Mouse (Mus musculus) A20 (cell line): ENCODE data around the gene Sdk2.

ENCODE experiments used
- DNase-seq: peaks from one replicate; pipeline ENCODE4 v3.0.0-alpha.2; 2011; ENCODE audit warnings: low read depth, low spot score

The Sdk2 gene

GRCm38 (mm10) chr11:113766284-113766985 lies 300.4 kb downstream of the Sdk2 start:
- no peak for DNase-seq

DNA sequence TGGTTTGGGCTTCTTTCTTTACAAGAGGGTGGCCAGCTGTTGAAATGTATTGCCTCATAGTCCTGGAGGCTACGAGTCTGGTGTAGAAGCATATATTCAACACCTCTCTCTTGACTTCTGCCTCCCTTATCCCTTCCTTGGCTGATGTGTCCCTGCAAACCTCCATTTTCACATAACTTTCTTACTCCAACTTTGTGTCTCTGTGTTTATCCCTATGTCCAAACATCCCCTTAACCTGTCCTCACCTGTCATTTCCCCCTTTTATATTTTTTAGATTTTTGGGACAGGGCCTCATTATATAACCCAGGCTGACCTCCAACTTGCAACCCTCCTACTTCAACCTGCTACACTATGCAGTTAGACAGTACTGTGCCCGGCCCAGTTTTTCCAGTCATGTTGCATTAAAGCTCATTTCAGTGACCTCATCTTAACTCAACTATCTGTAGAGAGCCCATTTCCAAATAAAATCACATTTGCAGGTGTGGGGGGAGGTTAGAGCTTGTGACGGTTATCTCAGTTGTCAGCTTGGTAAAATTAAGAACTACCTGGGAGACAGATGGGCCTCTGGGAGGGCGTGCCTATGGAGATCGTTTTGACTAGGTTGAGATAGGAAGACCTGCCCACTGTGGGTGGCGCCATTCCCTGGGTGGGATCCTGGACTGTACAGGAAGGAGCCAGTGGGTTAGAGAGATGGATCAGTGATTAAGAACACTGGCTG lies 302.6 kb downstream of the Sdk2 start:
- no peak for DNase-seq

GRCm38 (mm10) chr11:113763449-113763848 lies 303.4 kb downstream of the Sdk2 start:
- no peak for DNase-seq

- no peak for DNase-seq
Observed at GRCm38 (mm10) chr11:113762136-113762797, 304.6 kb downstream of the Sdk2 start.

DNA sequence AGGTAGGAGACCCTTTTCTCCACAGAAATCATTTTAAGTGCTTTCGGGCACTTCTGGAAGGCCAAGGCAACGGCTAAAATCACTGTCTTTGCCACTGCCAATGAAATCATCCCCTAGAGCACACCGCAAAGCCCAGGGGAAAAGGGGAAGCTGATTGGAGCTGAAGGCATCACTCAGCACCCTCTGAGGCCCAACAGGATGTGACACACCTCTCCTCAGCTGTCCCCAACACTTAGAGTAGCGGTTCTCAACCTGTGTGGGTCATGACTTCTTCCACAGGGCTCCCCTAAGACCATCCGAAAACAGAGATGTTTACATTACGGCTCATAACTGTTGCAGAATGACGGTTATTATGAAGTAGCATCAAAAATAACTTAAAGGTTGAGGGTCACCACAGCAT lies 305.2 kb downstream of the Sdk2 start:
- DNase-seq: no peak

GRCm38 (mm10) chr11:113760476-113760875 lies 306.4 kb downstream of the Sdk2 start:
- DNase-seq: no peak

DNA sequence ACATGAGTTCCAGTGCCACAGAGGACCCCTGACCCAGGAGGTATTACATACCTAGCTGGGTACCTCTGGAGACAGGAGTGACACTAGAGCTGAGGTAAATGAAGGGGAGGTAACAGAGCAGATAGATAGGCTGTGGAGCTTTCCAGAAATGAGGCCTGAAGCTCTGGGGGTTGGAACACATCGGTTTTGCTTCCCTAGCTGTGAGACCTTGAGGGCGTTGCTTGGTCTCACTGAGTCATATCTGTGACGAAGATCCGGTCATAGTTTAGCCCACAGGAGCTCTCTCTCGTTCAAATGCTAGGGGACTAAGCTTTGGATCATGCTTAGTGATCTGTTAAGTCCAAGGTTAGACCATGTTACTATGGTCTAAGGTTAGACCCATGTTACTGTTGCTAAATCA lies 308.0 kb downstream of the Sdk2 start:
- no peak for DNase-seq

DNA sequence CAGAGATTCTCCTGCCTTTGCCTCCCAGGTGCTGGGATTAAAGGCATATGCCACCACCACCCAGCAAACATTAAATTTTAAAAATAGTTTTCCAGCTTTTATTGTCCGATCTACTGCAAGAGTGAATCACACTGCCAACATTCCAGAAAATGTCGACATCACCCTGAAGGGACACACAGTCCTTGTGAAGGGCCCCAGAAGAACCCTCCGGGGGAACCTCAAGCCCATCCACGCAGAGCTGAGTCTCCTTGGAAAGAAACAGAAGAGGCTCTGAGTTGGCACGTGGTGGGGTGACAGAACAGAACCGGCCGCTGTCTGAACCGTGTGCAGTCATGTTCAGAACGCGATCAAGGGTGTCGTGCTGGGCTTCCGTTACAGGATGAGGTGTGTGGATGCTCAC lies 310.3 kb downstream of the Sdk2 start:
- no peak for DNase-seq

DNA sequence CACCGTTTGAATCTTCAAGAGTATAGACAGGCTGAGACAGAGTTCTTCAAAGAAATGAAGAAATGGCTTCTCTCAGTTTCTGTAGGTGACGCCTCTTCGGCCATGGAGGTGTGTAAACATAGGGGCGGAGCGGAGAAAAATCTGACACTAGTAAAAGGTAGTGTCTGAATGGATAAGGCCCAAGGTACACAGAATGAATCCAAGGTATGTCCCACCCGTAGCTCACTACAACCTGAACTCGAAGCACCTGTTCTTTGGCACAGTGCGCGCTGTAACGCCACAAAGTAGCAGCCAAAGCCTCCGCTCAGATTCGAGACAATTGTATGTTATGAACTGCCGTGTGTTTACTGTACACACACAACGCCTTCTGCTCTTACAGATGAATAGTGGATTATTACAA lies 311.0 kb downstream of the Sdk2 start:
- DNase-seq: no peak

- DNase-seq: no peak
Observed at GRCm38 (mm10) chr11:113754845-113755244, 312.0 kb downstream of the Sdk2 start.

- peak; percentile 8 for DNase-seq
Observed at GRCm38 (mm10) chr11:113752685-113753430, 314.0 kb downstream of the Sdk2 start.

GRCm38 (mm10) chr11:113752158-113752661 lies 314.6 kb downstream of the Sdk2 start:
- peak; percentile 66 for DNase-seq

DNA sequence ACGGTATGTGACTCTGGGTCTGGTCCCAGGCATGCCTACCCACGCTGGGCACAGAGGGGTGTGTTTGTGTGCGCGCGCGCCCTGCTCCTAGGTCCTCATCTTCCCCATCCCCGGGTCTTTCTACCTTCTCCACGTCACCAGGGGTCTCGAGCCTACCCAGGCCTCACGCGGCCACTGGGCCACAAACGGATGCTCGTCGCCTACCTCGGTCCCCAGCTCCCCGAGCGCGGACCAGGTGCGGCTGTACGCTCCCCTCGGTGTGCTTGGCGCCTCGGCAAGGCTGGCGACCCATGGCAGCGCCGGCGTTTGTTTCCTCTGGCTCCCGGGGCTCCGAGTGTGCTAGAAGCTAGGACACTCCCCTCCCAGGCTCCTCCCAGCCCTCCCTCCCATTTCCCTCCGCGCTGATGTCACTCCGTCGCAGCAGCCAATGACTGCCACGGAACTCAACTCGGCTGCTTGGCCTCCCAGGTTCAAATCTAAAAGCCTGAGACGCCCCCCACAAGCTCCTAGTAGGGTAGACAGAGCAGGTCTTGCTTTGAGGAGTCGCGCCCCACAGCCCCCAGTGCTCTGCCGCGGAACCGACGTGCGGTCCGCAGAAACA lies 315.3 kb downstream of the Sdk2 start, which contains the start of gene Cdc42ep4:
TSS of gene Cdc42ep4 (minus strand) at position 398 of the 601 bp plus-strand sequence.
- peak; percentile 95 for DNase-seq

GRCm38 (mm10) chr11:113750571-113751483 lies 316.0 kb downstream of the Sdk2 start:
- peak; percentile 7 for DNase-seq

DNA sequence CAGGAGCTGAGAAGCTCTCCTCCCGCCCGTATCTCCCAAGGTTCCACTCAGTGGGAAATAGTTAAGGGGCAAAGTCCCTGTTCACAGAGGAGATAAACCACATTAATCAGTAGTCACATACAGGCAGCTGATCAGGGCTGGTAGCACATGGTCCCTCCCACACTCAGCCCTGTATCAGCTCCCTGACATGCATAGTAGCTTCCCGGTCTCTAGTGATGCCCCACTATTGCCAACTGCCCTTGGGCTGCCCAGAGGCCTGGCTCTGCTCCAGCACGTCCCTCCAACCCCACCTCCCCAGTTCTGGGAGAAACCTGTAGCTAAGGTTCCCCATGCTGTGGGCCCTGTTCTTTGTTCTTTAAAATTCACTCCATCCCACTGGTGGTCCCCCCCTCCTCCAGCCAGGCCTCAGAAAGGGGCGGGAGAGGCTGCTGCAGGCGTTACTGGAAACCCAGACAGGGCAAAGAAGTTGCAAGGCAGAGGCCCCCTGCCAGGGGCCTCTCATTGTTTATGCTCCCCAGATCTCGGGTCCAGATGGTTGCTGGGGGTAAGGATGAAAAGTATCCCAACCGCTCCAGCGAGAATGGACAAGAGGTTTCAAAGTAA lies 317.0 kb downstream of the Sdk2 start:
- no peak for DNase-seq

DNA sequence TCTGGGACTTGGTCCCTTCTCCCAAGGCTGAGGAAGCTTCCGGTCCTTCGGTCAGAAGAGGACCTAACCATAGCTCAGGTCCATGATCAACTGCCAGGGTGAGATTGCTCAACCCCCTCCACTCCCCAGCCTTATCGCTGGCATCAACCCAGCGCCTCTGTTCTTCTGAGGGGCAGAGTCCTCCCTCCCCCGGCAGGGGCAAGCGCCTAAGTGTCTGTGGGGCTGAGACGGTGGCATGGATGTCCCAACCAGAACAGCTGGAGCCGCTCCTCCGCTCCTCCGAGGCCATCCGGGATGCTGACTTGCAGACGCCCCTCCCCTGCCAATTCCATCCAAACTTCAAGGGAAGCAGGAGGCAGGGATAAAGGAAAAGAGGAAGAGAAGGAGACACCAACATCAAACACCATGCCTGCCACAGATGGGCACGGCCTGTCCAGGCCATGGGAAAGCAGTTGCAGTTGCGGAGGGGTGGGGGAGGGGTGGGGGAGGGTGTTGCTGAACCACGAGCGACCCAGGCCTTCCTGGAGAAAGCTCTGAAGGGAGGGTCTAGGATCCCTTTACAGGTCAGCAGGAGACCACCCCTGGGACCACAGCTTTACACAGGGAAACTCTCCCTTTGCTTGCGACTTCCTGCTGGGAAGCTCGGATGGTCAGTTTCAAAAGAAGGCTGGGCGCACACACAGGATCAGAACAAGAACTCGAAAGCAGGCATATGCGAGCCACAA lies 317.9 kb downstream of the Sdk2 start:
- DNase-seq: no peak

- DNase-seq: no peak
Observed at GRCm38 (mm10) chr11:113747725-113748380, 319.0 kb downstream of the Sdk2 start.

DNA sequence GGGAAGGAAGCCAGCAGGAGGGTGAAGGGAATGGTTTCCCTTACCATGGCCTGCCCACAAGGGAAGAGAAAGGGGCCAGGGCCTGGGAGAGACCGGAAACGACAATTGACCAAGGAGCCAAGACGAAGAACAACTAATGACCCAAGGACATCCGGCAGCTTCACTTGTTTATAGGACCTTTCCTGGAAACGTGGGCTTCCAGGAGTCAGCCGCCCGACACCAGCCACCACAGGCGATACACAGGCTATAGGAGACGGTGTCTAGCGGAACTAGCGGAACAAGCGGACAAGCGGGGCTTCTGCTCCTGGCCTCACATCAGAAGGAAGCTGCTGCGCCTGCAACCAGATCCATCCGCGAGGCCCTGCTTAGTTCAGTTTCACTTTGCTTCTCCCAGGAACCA lies 319.8 kb downstream of the Sdk2 start:
- no peak for DNase-seq

GRCm38 (mm10) chr11:113745961-113746360 lies 320.9 kb downstream of the Sdk2 start:
- no peak for DNase-seq
